Mouse (Mus musculus) thymus, adult 2 months (tissue): ENCODE data around the gene Tbc1d14.

Experiments used
- CTCF ChIP-seq: fragments of 200-500 bp; IDR thresholded peaks from 2 replicates; pipeline ENCODE4 v1.5.1; 2012; ENCODE audit warnings: mild to moderate bottlenecking, control low read depth, low read length, moderate library complexity, borderline replicate concordance; ENCODE audit not compliant: control insufficient read depth, poor library complexity, insufficient read depth; ENCODE audit errors: extremely low read depth
- POLR2A ChIP-seq: fragments of 200-500 bp; IDR thresholded peaks from 2 replicates; pipeline ENCODE4 v1.6.1; 2012; ENCODE audit warnings: mild to moderate bottlenecking, low read length, control low read depth, moderate library complexity; ENCODE audit not compliant: control insufficient read depth, poor library complexity, insufficient read depth; ENCODE audit errors: extremely low read depth

- TF ChIP-seq CTCF: no peak
- no peak for TF ChIP-seq POLR2A
Observed at GRCm38 (mm10) chr5:36576457-36576856, 16.6 kb downstream of the Tbc1d14 start.
